Mouse (Mus musculus) lung, adult 2 months (tissue): ENCODE data around the gene Zfp472.
"Not testable (repeated sequence)": the region's sequence is repeated elsewhere in the genome, so short reads cannot be mapped to it uniquely, and the experiment has no call there.

Experiments
- CTCF ChIP-seq: fragments of 200-500 bp; IDR thresholded peaks from 2 replicates; pipeline ENCODE4 v1.5.1; 2011; ENCODE audit warnings: mild to moderate bottlenecking, low read length, control low read depth; ENCODE audit not compliant: insufficient read depth
- POLR2A ChIP-seq: fragments of 200-500 bp; IDR thresholded peaks from 2 replicates; pipeline ENCODE4 v1.6.1; 2011; ENCODE audit warnings: low read depth, mild to moderate bottlenecking, control low read depth, low read length, borderline replicate concordance; ENCODE audit errors: extremely low read depth

- TF ChIP-seq CTCF, POLR2A: not testable (repeated sequence)
Observed at GRCm38 (mm10) chr17:33020434-33020833, 54.8 kb downstream of the Zfp472 start.
